Mouse (Mus musculus) left cerebral cortex, postnatal 14 days (tissue): ENCODE results near the gene Mrps18a. TPM values are rescaled to one million over a fixed set of nuclear protein-coding genes. Genes with fewer than 3 reads are reported as not detected.

Experiments used
- DNase-seq, 2 experiments: peaks; one replicate each; pipeline ENCODE4 v3.0.0; 2021 to 2022; ENCODE audit warnings: low spot score in 2 of 2, mixed read lengths in 1 of 2
- intact Hi-C: fragments of 180-260 bp; cut with DNase I; formaldehyde crosslinking; loops from one replicate; pipeline ENCODE4 v1.15.1; 2025
- total RNA-seq, 2 experiments: library from RNA; stranded (reverse); gene quantifications; 2 replicates each; pipeline ENCODE4 v1.2.3; 2021

Mrps18a gene
- total RNA-seq, 2 experiments from 2014 or later = 79.0 to 83.1 TPM

DNA sequence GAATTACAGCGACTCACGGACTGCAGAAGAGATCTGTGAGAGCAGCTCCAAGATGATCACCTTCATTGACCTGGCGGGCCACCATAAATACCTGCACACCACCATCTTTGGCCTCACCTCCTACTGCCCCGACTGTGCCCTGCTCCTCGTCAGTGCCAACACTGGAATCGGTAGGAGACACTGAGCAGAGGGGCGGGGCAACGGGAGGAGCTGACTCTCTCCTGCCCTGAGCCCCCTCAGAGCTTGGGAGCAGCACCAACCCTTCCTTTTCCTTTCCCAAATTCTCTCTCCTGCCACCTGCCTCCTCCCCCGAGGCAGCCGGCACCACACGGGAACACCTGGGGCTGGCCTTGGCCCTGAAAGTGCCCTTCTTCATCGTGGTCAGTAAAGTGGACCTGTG is 54.7 kb downstream of the Mrps18a start:
- no peak for DNase-seq
- intact Hi-C loops = no loop called here

- no peak for DNase-seq
- intact Hi-C loops = no loop called here
Observed at GRCm38 (mm10) chr17:46166270-46166669, 55.5 kb downstream of the Mrps18a start.

DNA sequence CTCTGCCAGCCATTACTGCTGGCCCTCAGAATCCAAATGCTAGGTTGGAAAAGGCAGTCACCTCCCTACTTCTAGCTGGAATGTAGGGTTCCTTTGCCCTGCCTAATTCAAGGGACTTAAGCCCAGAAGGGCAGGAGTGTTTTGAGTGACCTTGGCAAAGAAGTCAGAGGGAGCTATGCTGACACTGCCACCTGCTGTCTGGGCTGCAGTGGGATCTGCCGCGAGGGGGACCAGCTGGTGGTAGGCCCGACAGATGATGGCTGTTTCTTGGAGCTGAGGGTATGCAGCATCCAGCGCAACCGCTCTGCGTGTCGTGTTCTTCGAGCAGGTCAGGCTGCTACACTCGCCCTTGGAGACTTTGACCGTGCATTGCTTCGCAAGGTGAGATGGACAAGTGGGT is 56.2 kb downstream of the Mrps18a start:
- intact Hi-C loops = no loop called here
- no peak for DNase-seq

DNA sequence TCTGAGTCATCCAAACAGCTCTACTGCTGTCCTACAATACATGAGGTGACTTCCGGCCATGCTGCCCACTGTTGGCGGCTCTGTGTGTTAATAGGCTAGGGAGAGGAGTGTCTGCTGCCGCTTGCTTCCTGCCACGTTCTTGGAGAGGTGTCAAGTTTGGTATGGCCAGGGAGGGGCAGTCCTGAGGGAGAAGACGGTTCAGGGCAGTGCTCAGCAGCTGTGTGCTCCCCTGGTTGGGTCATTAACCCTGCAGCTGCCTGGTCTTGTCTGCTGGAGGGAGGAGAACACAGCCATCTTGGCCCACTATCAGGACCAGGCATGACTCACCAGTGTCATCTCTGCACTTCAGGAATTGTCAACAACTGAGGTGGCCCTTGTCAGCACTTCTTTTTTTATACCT is 57.5 kb downstream of the Mrps18a start:
- intact Hi-C loops = no loop called here
- DNase-seq = no peak

DNA sequence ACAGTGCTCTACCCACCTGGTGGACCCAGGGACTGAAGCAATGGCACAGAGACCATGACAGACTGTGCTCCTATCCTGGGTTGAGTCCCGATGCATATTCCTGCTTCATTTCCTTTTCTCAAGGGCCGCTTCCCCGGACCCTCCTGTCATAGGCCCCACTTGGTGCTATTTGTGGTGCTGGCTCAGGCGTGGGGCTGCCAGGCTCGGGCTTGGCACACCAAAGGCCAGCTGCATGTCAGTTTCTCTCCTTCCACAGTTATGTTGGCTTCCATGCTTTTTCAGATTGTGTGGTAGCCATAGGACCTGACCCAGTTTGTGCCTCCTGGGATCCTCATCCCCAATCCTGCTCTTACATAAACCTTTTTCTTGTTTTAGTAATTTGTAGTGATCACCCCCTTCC is 58.0 kb downstream of the Mrps18a start:
- no peak for DNase-seq
- intact Hi-C loops = no loop called here

GRCm38 (mm10) chr17:46170538-46170937 is 59.8 kb downstream of the Mrps18a start:
- intact Hi-C loops = no loop called here
- no peak for DNase-seq

Other genes starting within 250 kb of the Mrps18a start
- gene Vegfa, start 78.6 kb upstream of the Mrps18a start, total RNA-seq = 10 to 100 TPM; 88.1 to 94.7 TPM
- gene Rsph9, start 33.2 kb downstream of the Mrps18a start, total RNA-seq = 10 to 100 TPM; 22.8 to 23.7 TPM
- 10 to 100 TPM; 13.4 to 15.9 TPM for gene Mad2l1bp, start 42.6 kb downstream of the Mrps18a start, total RNA-seq
- gene Gtpbp2, start 50.0 kb downstream of the Mrps18a start, total RNA-seq = 100 to 1,000 TPM in 1 of 2 experiments, 10 to 100 TPM in 1; 95.4 to 106 TPM
- 1 to 10 TPM; 6.8 to 7.0 TPM for gene Polh, start 91.7 kb downstream of the Mrps18a start, total RNA-seq
- gene Xpo5, start 91.8 kb downstream of the Mrps18a start, total RNA-seq = 10 to 100 TPM; 37.5 to 40.1 TPM
- 10 to 100 TPM; 34.0 to 35.2 TPM for gene Polr1c, start 137.1 kb downstream of the Mrps18a start, total RNA-seq
- gene Yipf3, start 137.1 kb downstream of the Mrps18a start, total RNA-seq = 10 to 100 TPM; 82.1 to 99.3 TPM
- gene Lrrc73, start 142.5 kb downstream of the Mrps18a start, total RNA-seq = 10 to 100 TPM; 91.0 to 98.8 TPM
- 10 to 100 TPM; 39.1 to 44.9 TPM for gene Tjap1, start 172.0 kb downstream of the Mrps18a start, total RNA-seq
- 10 to 100 TPM; 61.2 to 65.1 TPM for gene Dlk2, start 186.4 kb downstream of the Mrps18a start, total RNA-seq
- 1 to 10 TPM; 8.4 to 8.7 TPM for gene Abcc10, start 217.4 kb downstream of the Mrps18a start, total RNA-seq